Mouse (Mus musculus) kidney, postnatal 10 days (tissue): Measurements from ENCODE around the gene Ncbp3.

Experiments
- DNase-seq: peaks from one replicate; pipeline ENCODE4 v3.0.0; 2021; ENCODE audit warnings: mixed read lengths

The Ncbp3 gene

DNA sequence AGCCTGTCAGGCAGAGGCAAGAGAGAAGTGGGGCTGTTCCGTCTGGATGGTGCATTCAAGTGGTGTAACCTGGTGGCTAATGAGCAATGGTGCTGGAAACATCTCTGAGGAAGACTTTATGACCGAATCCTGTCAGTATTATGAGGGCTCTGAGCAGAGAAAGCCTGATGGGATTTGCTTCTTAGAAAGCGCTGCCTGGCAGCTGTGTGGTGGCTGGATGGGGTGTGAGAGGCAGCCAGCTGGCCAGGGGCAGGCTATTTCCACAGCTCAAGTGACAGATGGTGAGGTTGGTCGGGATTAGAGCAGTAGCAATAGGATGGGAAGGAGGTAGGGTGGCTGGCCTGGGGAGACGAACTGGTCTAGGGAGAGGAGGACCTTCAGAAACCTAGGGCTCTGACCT, 16.0 kb upstream of the Ncbp3 start:
- no peak for DNase-seq

DNA sequence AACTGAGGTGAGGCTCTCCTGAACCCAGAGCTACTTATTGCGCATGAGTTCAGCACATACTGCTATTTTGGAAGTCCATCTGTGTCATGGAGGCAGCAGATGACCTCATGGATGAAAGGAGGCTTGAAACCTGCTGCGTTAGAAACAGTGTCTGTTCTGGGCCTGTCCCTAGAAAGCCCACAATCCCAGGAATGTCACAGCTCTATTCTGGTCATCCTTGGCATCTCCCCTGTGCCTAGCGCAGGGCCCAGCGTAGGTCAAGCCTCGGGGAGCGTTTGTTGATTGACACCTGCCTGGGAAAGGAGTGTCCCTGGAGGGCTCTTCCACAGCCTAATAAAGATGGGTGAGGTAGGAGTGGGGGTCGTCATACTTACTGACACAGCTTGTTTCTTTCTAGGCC, 11.5 kb upstream of the Ncbp3 start:
- DNase-seq = no peak

DNA sequence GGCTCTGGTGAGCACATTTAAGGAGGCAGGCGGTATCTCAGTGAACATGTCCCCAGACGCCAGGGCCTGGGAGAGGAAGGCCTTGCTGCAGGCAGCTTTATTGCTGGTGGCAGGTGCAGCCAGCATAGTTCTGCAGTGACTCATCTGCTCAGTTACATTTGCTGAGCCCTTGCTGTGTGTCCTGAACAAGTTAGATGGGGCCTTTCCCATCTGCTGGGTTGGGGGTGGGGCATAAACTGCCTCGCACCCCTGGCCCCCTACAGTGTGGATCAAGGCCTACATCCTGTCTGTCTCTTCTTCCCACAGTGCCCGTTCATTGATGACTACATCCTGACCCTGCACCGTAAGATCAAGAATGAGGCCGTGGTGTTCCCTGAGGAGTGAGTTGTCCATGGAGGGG, 10.7 kb upstream of the Ncbp3 start:
- no peak for DNase-seq

DNA sequence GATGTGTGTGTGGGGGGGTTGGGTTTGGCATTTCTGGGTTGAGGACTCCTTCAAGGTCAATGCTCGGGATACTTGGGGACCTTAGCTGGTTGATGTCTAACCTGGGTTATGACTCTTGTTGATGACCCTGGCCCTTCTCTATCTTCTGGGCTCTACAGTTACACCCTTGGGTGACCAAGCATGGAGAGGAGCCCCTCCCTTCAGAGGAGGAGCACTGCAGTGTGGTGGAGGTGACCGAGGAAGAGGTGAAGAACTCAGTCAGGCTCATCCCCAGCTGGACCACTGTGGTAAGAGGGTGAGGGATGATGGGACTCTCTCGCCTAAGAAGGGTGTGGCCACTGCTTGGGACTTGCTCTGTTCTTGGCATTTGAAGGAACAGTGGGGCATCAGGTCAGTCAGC, 9.9 kb upstream of the Ncbp3 start:
- DNase-seq = no peak

DNA sequence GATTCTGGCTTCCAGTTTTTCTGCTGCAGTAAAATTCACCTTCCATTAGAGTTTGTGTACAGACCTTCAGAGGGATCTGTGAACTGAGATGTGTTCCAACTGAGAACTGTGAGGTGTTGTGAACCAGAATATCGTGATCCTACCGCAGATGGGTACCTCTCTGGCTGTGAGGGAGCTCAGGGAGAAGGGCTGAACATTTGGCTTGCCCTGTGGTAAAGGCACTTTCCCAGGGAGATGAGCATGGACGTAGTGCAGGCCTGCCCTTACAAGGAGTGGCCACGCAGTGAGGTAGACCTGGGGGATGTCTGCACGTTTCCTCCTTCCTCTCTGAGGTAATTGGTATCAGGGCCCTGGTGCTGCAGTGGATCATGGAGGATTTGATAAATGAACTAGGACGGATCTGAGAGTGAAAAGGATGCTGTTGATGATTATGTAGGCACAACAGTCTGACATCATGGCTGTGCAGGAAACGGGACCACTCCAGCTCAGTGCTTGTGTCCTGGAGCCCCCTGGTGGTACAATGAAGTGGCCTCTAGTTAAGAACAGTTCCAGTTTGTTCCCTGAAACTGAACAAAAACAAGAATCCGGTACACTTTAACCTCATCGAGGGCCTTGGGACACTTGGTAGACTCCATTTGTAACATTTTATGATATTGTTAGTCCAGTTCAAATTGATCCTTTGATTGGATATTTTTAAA, 8.3 kb upstream of the Ncbp3 start:
- DNase-seq = peak; percentile 86

DNA sequence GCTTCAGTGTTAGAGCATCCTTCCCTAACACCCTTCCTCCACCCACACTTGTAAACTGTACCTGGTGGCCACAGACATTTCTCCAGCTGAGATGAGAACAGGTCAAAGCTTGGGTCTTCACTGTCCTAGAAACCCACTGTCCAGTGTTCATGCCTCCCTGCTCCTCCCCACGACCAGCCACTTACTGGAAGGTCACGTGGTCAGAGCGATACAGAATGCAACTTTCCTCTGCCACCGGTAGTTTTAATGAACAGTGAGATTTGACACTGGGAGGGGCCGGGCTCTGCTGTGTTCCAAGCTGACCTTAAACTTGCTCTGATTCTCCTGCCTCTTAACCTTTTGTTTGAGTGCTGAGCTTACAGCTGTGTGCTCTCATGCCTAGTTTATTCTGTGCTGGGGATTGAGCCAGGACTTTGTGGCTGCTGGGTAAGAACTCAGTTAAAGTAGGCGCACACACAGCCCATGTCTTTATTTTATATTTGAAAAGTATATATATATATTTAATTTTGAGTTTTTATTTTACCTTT, 3.3 kb upstream of the Ncbp3 start:
- no peak for DNase-seq

DNA sequence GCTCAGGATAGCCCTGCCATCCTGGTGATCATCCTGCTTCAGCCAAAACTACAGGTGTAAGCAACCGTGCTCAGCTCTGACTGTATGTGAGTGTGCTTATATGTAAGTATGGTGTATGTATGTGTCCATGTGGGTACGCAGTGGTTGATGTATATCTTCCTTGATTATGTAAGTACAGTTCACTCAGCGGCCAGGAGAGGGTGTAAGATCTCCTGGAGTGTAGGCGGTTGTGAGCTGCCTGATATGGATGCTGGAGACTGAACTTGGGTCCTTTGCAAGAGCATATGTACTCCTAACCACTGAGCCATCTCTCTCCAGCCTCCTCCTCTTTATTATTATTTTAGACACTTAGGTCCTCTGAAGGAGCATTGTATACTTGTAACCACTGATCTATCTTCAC, 2.8 kb upstream of the Ncbp3 start:
- no peak for DNase-seq

DNA sequence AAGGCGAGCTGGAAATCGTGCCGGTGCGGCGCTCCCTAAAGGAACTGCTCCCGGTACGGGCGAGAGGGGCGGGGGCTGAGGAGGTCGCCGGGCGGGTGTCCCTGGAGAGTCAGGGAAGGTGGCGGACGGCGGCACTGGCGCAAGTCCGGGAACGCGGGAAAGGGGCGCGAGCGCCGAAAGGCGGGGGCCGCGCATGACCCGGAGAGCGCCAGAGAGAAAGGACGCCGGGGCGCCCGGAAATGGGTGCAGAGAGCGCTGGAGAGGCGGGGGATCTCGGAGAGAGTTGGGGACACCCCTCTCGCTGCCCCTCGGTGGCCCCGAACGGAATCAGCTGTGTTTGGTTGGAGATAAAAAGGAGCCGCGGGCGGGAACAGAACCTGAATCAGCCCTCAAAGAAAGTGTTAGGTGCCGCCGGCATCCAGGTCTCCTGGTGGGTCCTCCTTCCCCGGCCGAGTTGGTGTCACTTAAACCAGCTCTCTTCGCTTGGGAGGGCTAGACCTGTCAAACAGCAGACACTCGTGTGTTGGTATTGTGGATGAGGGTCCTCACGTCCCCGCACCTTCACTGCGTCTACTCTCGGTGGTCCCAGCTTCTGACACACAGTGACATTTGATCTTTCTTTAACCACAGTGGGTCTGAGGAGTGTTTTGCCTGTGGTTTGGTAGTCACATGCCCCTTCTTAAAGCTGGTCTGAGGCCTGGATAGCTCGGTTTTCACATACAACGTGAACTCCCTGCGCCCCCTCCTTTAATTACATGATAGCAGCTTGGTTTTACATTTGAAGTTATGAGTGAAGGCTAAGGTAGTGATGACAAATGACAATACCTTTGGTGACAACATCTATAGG, 670 bp downstream of the Ncbp3 start:
- peak; percentile 75 for DNase-seq

DNA sequence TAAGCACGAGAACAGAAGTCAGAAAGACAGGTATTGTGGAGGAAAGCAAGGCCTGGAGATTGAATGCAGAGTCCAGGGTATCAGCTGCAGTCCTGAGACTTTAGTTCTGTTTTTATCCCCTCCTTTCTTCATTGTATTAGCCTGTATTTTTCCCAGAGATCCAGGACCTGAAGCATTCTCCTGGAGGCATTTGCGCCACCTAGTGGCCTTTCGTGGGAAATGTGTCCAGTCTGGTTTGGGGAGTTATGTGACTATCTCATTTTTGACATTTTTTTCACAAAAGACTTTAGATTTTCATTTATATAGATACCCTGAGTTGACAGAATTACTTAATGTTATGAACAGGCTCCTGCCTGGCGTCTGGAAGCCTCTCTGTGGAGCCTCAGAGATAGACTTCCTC, 1.8 kb downstream of the Ncbp3 start:
- DNase-seq = peak; percentile 90

DNA sequence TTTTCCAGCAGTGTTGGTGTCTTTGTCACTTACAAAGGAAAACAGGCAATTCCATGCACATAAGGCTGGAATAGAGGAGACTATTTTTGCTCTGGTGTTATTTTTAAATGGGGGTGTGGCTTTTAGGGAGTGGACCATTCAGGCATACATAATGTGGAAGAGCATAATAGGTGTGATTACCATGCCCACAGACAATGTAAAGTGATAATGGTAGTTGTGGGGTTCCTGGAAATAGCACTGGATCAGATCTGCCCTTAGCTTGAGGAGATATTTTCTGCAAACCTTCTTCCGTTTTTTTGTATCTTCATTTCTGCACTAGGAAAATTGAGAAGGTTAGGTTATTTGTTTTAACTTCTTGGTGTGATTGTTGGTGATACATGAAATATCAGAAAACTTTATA, 5.2 kb downstream of the Ncbp3 start:
- DNase-seq = no peak

DNA sequence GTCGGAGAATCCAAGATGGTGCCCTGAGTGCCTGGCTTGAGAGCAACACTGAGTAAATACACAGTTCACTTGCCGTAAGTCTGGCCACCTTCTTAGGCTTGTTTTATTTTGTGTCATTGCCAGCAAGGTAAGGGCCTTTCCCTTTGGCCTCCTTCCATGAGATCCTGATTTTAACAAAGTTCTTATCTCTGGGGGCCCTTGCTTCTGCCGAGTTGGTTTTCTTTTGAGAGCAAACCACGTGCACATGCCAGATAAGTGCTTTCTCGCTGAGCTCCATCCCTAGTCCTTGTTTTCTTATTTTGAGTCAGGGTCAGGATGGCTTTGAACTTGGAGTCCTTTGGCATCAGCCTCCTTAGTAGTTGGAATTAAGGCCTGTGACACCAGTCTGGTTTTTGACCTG, 10.1 kb downstream of the Ncbp3 start:
- DNase-seq = no peak

DNA sequence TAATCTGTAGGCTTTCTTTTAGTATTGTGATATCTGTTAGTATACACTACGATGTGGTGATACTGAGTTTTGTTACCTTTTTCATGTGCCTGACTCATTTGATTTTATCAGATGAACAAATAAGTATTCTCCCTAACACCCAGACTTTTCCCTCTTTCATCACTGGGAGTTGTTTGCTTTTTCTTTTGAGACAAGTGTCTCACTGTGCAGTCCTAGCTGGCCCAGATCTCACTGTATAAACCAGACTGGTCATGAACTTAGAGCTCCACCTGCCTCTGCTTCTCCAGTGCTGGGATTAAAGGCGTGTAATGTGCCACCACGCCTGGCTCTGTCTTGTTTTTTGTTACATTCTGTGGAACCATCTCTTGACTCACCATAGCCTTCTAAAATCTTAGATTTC, 12.0 kb downstream of the Ncbp3 start:
- no peak for DNase-seq

DNA sequence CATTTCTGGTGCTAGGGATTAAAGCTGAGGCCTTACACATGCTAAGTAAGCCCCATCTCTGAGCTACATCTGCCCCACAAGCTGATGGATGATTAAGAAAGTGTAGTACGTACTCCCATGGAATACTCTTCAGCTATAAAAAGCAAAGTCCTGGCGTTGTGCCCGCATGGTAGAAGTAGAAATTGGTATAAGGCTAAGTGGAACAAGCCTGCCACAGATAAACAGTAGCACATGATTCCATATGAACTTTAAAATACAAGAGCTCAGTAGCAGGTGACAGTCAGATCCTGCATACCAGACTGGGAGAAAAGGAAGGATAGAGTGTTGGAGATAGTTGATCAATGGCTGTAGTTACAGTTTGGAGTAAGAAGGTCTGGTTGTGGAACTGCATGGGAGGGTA, 13.8 kb downstream of the Ncbp3 start:
- no peak for DNase-seq

DNA sequence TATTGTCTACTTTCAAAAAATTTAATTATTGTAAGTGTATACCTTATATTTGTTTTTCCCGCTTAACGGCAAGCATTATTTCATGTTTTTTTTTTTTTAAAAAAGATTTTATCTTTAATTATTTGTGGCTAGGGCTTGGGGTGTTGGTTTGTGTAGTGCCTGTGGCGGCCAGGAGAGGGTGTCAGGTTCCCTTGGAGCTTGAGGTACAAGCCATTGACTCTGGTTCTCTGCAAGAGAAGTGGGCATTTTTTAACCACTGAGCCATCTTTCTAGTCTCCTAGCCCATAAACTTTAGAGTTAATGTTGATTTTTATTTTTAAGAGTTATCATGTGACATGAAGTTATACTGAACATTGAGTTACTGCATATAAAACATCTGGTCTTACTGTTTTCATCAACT, 24.3 kb downstream of the Ncbp3 start:
- DNase-seq = peak; percentile 66

DNA sequence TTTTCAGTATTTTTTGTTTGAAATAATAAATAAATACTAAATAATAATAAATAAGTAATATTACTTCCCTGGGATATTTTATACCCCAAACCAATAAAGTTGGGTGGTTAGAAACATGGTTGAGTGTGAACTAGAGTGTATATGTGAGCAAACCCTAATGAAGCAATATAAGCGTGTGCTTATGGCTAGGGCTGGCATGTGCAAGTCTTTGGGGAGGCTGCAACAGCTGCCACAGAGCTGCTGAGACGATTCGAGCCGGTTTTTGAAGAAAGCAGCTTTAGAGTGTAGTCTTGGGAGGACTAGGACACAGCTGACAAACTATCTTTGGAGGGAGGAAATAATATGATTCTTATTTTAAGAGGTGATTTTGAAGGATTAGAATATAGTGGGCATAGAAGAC, 28.7 kb downstream of the Ncbp3 start:
- no peak for DNase-seq

DNA sequence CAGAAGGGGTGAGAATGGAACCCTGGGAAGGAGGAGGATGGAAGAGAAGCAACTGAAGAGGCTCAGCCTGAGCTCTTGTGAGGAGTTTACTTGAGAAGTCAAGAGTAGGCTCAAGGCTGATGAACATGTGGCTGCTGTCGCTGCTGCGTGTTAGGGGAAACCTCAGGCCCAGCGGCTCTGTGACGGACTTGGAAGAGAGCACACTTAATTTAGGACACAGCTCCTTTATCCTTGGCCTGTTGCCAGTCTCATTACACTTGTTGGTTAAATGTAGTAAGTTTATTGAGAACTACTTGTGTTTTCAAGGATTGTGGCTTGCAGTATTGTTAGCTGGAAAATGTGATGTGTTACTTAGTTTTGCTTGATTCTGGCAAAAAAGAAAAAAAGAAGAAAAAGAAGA, 29.1 kb downstream of the Ncbp3 start:
- peak; percentile 13 for DNase-seq

DNA sequence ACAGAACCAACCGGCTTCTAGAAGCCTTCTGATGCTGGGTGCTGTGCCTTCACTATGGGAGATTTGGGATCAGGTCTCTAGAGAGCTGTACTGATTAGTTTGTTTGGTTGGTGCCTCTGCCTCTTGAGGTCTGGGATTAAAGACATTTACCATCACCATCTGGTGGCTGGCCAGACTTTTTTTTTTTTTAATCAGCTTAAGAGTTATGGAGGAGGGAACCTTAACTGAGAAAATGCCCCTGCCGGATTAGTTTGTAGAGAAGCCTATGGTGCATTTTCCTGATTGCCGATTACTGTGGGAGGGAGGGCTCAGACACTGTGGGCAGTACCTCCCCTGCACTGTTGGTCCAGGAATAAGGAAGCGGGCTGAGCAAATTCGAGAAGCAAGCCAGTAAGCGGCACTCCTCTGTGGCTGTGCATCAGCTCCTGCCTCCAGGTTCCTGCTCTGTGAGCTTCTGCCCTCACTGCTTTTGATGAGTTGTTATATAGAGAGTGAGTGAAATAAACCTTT, 29.7 kb downstream of the Ncbp3 start:
- no peak for DNase-seq

DNA sequence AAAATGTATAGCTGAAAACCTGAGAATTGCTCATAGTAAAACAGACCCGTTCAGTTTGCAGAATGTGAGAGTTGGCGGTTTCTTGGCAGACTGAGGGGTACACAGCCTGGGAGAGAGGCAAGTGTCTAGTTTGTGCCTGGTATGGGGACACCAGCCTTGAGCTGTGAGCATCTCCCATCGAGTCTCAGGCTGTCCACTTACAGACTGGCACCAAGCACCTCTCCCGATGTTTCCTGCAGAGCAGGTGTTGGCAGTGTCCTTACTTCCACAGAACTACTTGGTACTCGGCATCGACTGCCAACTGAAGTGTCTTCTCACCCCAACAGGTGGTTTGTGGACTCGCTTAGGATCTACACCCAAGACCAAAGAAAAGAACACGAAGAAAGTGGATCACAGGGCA, 31.0 kb downstream of the Ncbp3 start:
- no peak for DNase-seq

DNA sequence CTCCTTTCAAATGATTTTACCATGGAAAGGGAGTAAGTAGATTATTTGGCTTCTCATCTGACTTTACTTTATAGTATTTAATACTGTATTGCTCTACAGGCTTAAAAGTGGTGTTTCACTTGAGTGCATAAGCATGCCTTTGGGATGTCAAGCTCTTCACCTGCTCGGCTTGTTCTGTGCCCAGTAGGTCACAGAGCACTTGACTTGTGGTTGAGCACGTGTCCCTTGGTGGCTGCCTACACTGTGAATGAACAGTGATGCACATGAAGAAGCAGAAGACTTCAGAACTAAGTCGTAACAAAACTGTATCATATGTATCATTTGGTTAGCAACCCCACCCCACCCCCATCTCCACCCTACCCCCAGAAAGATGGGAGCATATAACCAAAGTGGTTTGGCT, 32.7 kb downstream of the Ncbp3 start:
- no peak for DNase-seq

DNA sequence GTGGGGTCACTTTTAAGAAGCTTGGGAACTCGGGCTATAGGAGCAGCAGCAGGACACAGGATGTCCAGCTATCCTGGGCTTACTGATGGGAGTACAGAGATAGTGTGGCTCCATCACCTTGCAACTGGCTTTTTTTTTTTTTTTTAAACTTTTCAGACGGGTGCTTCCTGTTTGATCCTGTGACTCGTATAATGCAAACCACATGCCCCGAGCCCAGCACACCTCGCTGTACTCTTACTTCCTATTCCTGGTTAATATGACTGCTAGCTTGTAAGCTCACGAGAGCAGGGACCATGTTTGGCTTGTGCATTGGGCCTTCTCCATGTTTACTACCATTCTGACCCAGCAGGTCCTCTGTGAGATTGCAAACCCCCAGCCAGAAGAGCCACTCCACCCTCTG, 36.7 kb downstream of the Ncbp3 start:
- no peak for DNase-seq

DNA sequence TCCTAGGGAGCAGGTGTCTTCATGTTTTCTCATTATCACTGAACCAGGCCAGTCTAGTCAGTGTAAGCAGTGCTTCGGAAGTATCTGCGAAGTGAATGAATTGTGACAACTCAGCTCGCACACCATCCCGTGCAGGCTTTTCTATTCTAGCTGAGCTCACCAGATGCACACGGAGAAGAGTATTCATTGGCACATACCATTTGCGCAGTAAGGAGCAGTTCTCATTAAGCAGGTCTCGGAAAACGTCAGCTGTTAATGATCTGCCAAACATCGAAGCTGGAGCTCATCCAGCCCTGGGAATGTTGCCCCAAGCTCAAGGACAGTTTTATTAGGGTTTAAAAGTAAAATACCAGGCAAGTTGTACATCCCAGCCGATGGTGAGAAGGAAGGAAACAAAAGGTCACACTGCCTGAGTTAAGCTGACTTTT, 37.2 kb downstream of the Ncbp3 start:
- peak; percentile 74 for DNase-seq

DNA sequence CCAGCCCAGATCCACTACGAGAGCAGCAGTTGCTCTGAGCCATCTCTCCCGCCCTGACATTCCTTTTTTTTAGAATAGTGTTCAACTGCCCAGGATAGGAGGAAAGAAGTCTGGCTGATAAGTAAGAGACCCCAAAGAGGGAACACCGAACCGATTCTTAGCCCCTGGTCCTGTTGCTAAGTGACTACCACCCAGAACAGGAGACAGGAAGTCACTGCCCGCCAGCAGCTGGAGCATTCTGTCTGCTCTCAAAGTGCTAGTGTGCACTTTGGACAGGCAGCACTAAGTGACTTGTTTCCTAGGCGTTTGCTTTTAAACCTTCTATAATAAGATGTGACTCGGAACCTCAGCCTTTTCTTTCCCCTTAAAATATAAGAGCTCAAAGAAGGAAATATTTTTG, 37.8 kb downstream of the Ncbp3 start:
- peak; percentile 57 for DNase-seq

DNA sequence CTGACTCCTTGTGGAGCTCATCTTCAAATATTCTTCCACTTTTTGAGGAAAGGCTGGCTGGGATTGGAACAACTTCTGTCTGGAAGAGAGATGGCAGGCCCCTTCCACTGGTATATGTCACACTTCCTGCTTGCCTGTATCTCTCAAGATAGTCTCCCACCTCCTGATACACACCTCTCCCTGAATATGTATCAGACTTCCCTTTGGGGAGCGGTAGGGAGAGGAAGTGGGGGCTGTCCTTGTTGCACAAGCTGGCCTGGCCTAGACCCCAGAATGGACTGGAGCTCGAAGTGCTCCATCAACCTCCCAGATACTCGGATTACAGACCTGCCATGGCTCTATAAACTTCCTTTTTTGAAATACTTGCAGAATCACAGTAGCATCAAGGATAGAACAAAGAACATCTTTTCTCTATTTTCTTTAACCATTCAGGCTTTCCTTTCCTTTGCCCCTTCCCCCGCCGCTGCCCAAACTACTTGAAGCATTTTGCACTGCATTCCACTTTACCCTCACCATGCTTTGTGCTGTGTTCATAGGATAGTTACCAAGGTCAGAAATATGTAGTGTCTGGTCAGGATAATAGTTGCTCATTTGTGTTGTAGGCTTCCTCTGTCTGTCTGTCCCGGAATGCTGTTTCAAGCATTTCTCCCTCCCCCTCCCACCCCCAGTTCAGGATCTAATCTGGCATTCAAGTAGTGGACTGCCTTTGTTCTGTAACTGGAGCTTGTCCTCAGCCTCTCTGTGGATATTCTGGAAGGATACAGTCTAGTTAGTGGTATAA, 40.3 kb downstream of the Ncbp3 start:
- no peak for DNase-seq
